Mouse (Mus musculus): ENCODE measurements around the gene Nfia. TPM values are rescaled to one million over a fixed set of nuclear protein-coding genes. Genes with fewer than 3 reads are reported as not detected.

The Nfia gene
- polyA plus RNA-seq, 1 experiment from 2014 or later = 23.5 TPM

- Histone ChIP-seq H3K9me3 (replicated peaks; ENCODE audit: control insufficient read depth, low read length) (no peaks in the 10 kb centered on the region), H3K27ac (replicated peaks; ENCODE audit: low read depth, low read length) (no peak overlapping the region), H3K4me3 (ENCODE audit: low read depth, low read length) (no peak overlapping the region), H3K9ac (replicated peaks; ENCODE audit: low read length) (no peak overlapping the region), H3K4me2 (ENCODE audit: low read depth, low read length) (no peak overlapping the region), H3K4me1 (ENCODE audit: control insufficient read depth, insufficient read depth, low read length) (no peaks in the 10 kb centered on the region), H3K36me3 (replicated peaks; ENCODE audit: control insufficient read depth, insufficient read depth, low read depth, low read length) (no peaks in the 10 kb centered on the region), H3K27me3 (ENCODE audit: control insufficient read depth, insufficient read depth, low read length) (no peaks in the 10 kb centered on the region)
- ATAC-seq (replicated peaks; ENCODE audit: insufficient number of reproducible peaks, low FRiP score, low TSS enrichment, low read depth) = no peak
- WGBS = 68% methylated on average over 5 of the region's 5 CpGs
- DNase-seq (ENCODE audit: low spot score) = no peak
Observed at GRCm38 (mm10) chr4:98039095-98039494, 266.6 kb downstream of the Nfia start.

- Histone ChIP-seq H3K27ac (replicated peaks; ENCODE audit: low read depth, low read length) (no peak overlapping the region), H3K9me3 (replicated peaks; ENCODE audit: control insufficient read depth, low read length) (no peaks in the 10 kb centered on the region), H3K36me3 (replicated peaks; ENCODE audit: control insufficient read depth, insufficient read depth, low read depth, low read length) (no peaks in the 10 kb centered on the region), H3K27me3 (ENCODE audit: control insufficient read depth, insufficient read depth, low read length) (no peaks in the 10 kb centered on the region), H3K4me3 (ENCODE audit: low read depth, low read length) (no peak overlapping the region), H3K4me1 (ENCODE audit: control insufficient read depth, insufficient read depth, low read length) (no peaks in the 10 kb centered on the region), H3K4me2 (ENCODE audit: low read depth, low read length) (no peak overlapping the region), H3K9ac (replicated peaks; ENCODE audit: low read length) (no peak overlapping the region)
- ATAC-seq (replicated peaks; ENCODE audit: insufficient number of reproducible peaks, low FRiP score, low TSS enrichment, low read depth) (no peak), DNase-seq (ENCODE audit: low spot score) (no peak)
- 87% methylated on average over 7 of the region's 7 CpGs for WGBS
Observed at GRCm38 (mm10) chr4:98040179-98040578, 267.6 kb downstream of the Nfia start.

GRCm38 (mm10) chr4:98044611-98045010 is 272.1 kb downstream of the Nfia start:
- Histone ChIP-seq H3K9ac (replicated peaks; ENCODE audit: low read length) (no peak overlapping the region), H3K27me3 (ENCODE audit: control insufficient read depth, insufficient read depth, low read length) (no peaks in the 10 kb centered on the region), H3K4me3 (ENCODE audit: low read depth, low read length) (no peak overlapping the region), H3K27ac (replicated peaks; ENCODE audit: low read depth, low read length) (no peak overlapping the region), H3K4me2 (ENCODE audit: low read depth, low read length) (no peak overlapping the region), H3K4me1 (ENCODE audit: control insufficient read depth, insufficient read depth, low read length) (no peaks in the 10 kb centered on the region), H3K36me3 (replicated peaks; ENCODE audit: control insufficient read depth, insufficient read depth, low read depth, low read length) (no peaks in the 10 kb centered on the region), H3K9me3 (replicated peaks; ENCODE audit: control insufficient read depth, low read length) (no peaks in the 10 kb centered on the region)
- ATAC-seq (replicated peaks; ENCODE audit: insufficient number of reproducible peaks, low FRiP score, low TSS enrichment, low read depth) (no peak), DNase-seq (ENCODE audit: low spot score) (no peak)
- WGBS = 89% methylated on average over 8 of the region's 8 CpGs

DNA sequence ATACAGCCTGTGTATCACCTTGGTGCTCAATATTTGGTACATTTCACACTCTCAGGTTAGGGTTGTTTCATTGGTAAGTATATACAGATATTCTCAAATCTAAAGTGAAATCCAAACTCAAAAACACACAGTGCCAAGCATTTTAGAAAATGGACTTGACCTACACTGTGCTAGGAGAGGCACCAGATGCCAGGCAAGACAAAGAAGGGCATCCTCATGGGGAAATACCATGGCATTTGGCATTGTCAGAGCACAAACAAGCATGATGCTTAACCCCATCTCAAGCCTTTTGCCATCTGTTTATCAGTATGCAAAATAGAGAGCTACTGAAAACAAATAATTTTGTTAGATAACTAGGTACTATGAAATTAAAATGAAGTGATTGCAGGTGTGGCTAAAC is 274.8 kb downstream of the Nfia start:
- Histone ChIP-seq H3K36me3 (replicated peaks; ENCODE audit: control insufficient read depth, insufficient read depth, low read depth, low read length) (no peaks in the 10 kb centered on the region), H3K4me1 (ENCODE audit: control insufficient read depth, insufficient read depth, low read length) (no peaks in the 10 kb centered on the region), H3K27ac (replicated peaks; ENCODE audit: low read depth, low read length) (no peak overlapping the region), H3K9ac (replicated peaks; ENCODE audit: low read length) (no peak overlapping the region), H3K9me3 (replicated peaks; ENCODE audit: control insufficient read depth, low read length) (no peaks in the 10 kb centered on the region), H3K4me2 (ENCODE audit: low read depth, low read length) (no peak overlapping the region), H3K4me3 (ENCODE audit: low read depth, low read length) (no peak overlapping the region), H3K27me3 (ENCODE audit: control insufficient read depth, insufficient read depth, low read length) (no peaks in the 10 kb centered on the region)
- ATAC-seq (replicated peaks; ENCODE audit: insufficient number of reproducible peaks, low FRiP score, low TSS enrichment, low read depth) (no peak), DNase-seq (ENCODE audit: low spot score) (no peak)

DNA sequence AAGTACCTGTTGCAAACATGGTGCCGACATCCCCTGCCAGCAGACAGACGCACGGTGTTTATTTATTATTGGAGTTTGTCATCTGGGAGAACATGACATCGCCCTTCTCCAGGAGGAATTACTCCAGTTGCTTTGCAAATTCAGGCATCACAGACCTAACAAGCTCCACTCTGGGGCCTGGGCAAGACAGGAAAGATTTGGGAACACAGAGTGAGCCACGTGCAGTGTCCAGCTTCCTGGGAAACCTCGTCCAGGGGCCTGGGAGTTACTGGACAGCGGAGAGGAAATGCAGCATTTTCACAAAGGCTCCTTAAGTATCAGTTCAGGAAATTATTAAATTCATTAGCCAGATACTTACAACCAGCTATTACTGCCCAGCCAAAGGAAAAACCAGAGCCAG is 277.1 kb downstream of the Nfia start:
- no peak overlapping the region for H3K27ac ChIP-seq (replicated peaks; ENCODE audit: low read depth, low read length)
- no peaks in the 10 kb centered on the region for H3K27me3 ChIP-seq (ENCODE audit: control insufficient read depth, insufficient read depth, low read length)
- no peaks in the 10 kb centered on the region for H3K4me1 ChIP-seq (ENCODE audit: control insufficient read depth, insufficient read depth, low read length)
- no peak for ATAC-seq (replicated peaks; ENCODE audit: insufficient number of reproducible peaks, low FRiP score, low TSS enrichment, low read depth)
- no peak for DNase-seq (ENCODE audit: low spot score)
- no peak overlapping the region for H3K9ac ChIP-seq (replicated peaks; ENCODE audit: low read length)
- H3K36me3 ChIP-seq (replicated peaks; ENCODE audit: control insufficient read depth, insufficient read depth, low read depth, low read length) = no peaks in the 10 kb centered on the region
- no peaks in the 10 kb centered on the region for H3K9me3 ChIP-seq (replicated peaks; ENCODE audit: control insufficient read depth, low read length)
- WGBS = 41% methylated on average over 7 of the region's 7 CpGs
- H3K4me2 ChIP-seq (ENCODE audit: low read depth, low read length) = no peak overlapping the region
- no peak overlapping the region for H3K4me3 ChIP-seq (ENCODE audit: low read depth, low read length)

DNA sequence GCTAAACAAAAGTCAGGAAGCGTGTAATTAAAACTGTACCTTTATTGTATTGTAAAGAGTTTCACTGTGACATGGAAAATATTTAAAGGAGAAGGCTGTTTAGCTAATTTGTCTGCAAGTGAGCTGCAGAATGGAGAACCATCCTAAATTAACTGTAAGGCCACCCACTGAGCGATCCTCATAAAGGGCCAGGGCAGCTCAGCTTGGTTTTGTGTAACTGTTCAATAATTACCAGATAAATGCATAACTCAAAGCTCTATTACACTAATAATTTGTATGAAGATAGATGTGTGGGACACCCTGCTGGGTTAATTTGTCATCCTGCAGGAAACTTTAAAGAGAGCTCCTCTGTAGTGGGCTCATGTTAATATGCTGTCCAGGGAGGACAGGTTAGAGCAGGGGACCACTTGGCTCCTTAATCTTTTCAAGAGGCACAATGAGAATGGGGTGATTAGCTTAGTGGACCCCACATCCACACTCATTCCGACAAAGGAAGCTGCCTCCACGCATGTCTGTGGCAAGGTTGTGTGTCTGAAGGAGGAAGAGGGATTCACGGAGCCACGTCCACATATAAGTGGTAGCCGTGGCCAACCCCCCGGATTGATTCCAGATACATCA is 277.6 kb downstream of the Nfia start:
- DNase-seq (ENCODE audit: low spot score) (no peak), ATAC-seq (replicated peaks; ENCODE audit: insufficient number of reproducible peaks, low FRiP score, low TSS enrichment, low read depth) (no peak)
- H3K27ac ChIP-seq (replicated peaks; ENCODE audit: low read depth, low read length) = no peak overlapping the region
- no peaks in the 10 kb centered on the region for H3K9me3 ChIP-seq (replicated peaks; ENCODE audit: control insufficient read depth, low read length)
- no peak overlapping the region for H3K4me3 ChIP-seq (ENCODE audit: low read depth, low read length)
- no peak overlapping the region for H3K4me2 ChIP-seq (ENCODE audit: low read depth, low read length)
- no peaks in the 10 kb centered on the region for H3K36me3 ChIP-seq (replicated peaks; ENCODE audit: control insufficient read depth, insufficient read depth, low read depth, low read length)
- no peak overlapping the region for H3K9ac ChIP-seq (replicated peaks; ENCODE audit: low read length)
- H3K27me3 ChIP-seq (ENCODE audit: control insufficient read depth, insufficient read depth, low read length) = no peaks in the 10 kb centered on the region
- H3K4me1 ChIP-seq (ENCODE audit: control insufficient read depth, insufficient read depth, low read length) = no peaks in the 10 kb centered on the region
- 75% methylated on average over 8 of the region's 8 CpGs for WGBS

DNA sequence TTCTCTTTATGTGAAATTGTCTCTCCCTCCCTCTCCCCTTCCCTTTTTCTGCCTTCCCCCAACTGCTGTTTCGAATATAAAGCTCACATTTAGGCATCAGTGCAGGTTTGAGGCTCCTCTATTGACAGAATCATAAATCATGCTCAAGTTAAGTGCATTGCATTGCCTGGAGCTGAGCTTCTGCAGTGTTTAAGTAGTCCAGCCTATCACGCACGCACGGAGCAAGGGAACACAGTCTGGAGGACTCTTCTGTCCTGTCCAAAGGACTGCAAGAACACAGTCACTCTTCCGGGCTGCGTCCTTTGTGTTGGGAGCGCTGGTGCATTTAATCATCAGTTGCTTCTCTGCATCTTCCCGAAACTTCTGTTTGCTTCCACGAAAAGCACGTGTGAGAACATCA is 278.2 kb downstream of the Nfia start:
- H3K9me3 ChIP-seq (replicated peaks; ENCODE audit: control insufficient read depth, low read length) = no peaks in the 10 kb centered on the region
- H3K4me3 ChIP-seq (ENCODE audit: low read depth, low read length) = no peak overlapping the region
- H3K9ac ChIP-seq (replicated peaks; ENCODE audit: low read length) = no peak overlapping the region
- H3K4me1 ChIP-seq (ENCODE audit: control insufficient read depth, insufficient read depth, low read length) = no peaks in the 10 kb centered on the region
- no peak for DNase-seq (ENCODE audit: low spot score)
- no peaks in the 10 kb centered on the region for H3K36me3 ChIP-seq (replicated peaks; ENCODE audit: control insufficient read depth, insufficient read depth, low read depth, low read length)
- H3K27ac ChIP-seq (replicated peaks; ENCODE audit: low read depth, low read length) = no peak overlapping the region
- no peak for ATAC-seq (replicated peaks; ENCODE audit: insufficient number of reproducible peaks, low FRiP score, low TSS enrichment, low read depth)
- H3K27me3 ChIP-seq (ENCODE audit: control insufficient read depth, insufficient read depth, low read length) = no peaks in the 10 kb centered on the region
- whole genome bisulfite sequencing = 74% methylated on average over 10 of the region's 10 CpGs
- H3K4me2 ChIP-seq (ENCODE audit: low read depth, low read length) = no peak overlapping the region

DNA sequence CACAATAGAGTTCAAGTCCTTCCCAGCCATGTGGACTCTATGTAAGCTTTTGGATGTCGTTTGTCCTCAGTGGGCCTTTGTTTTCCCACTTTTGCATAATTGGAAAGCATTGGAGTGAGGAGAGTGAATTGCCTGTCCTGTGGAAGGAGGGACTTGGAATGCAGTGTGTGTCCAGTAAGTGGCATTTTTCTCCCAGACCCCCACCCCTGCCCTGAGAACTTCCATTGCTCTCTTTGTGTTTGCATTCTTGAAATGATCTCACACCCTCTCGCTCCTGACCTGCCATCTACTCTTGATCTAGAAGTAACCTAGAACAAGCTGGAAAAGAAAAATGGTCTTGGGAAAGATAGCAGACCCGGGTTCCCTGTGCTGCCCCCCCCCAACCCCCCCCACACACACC is 278.8 kb downstream of the Nfia start:
- H3K4me1 ChIP-seq (ENCODE audit: control insufficient read depth, insufficient read depth, low read length) = no peaks in the 10 kb centered on the region
- DNase-seq (ENCODE audit: low spot score) (no peak), ATAC-seq (replicated peaks; ENCODE audit: insufficient number of reproducible peaks, low FRiP score, low TSS enrichment, low read depth) (no peak)
- no peak overlapping the region for H3K4me2 ChIP-seq (ENCODE audit: low read depth, low read length)
- H3K4me3 ChIP-seq (ENCODE audit: low read depth, low read length) = no peak overlapping the region
- no peaks in the 10 kb centered on the region for H3K9me3 ChIP-seq (replicated peaks; ENCODE audit: control insufficient read depth, low read length)
- H3K9ac ChIP-seq (replicated peaks; ENCODE audit: low read length) = no peak overlapping the region
- H3K27ac ChIP-seq (replicated peaks; ENCODE audit: low read depth, low read length) = no peak overlapping the region
- no peaks in the 10 kb centered on the region for H3K27me3 ChIP-seq (ENCODE audit: control insufficient read depth, insufficient read depth, low read length)
- H3K36me3 ChIP-seq (replicated peaks; ENCODE audit: control insufficient read depth, insufficient read depth, low read depth, low read length) = no peaks in the 10 kb centered on the region
- 67% methylated on average over 3 of the region's 3 CpGs for WGBS
